Mouse (Mus musculus) bone marrow macrophage, adult 2 months (primary cell): Measurements from ENCODE around the gene Phkg2.

Experiments used
- CTCF ChIP-seq: IDR thresholded peaks from 2 replicates; pipeline ENCODE4 v1.5.1; 2012; ENCODE audit warnings: low read depth, mild to moderate bottlenecking, low read length, moderate library complexity
- POLR2A ChIP-seq: IDR thresholded peaks from 2 replicates; pipeline ENCODE4 v1.6.1; 2012; ENCODE audit warnings: mild to moderate bottlenecking, low read depth, low read length, borderline replicate concordance

- TF ChIP-seq CTCF (no peak), POLR2A (no peak)
Measured at GRCm38 (mm10) chr7:127573503-127574008, 416 bp downstream of the Phkg2 start.
